ENCODE assay signal across 8 mouse cellular contexts in genomic region chr5:114773780-114774179, GRCm38 (mm10). TPM values are rescaled to one million over a fixed set of nuclear protein-coding genes. Genes with fewer than 3 reads are reported as not detected.
DNase-seq lines count a peak whose midpoint lies in the region; ATAC-seq and TF ChIP-seq lines count a peak whose summit lies in the region.

No protein-coding gene starts in this region.

- H3K36me3 ChIP-seq in embryonic facial prominence, embryonic 11.5 days (replicated peaks; ENCODE audit: control insufficient read depth, insufficient read depth, low read depth, low read length): no peaks in the 10 kb centered on the region
- no peaks in the 10 kb centered on the region for H3K36me3 ChIP-seq in hindbrain, embryonic 11.5 days (ENCODE audit: control insufficient read depth, insufficient read depth, low read length)
- H3K36me3 ChIP-seq in lung, postnatal 0 days (ENCODE audit: insufficient read depth, low read length): no peaks in the 10 kb centered on the region

- no peak for ATAC-seq in embryonic facial prominence, embryonic 11.5 days (replicated peaks; ENCODE audit: insufficient number of reproducible peaks, low FRiP score, low TSS enrichment, low read depth)
- no peak for ATAC-seq in hindbrain, embryonic 11.5 days (ENCODE audit: low FRiP score)
- ATAC-seq in lung, postnatal 0 days: no peak

- peak; percentile 53 for DNase-seq in lung, adult 2 months
- no peak for DNase-seq in lung, postnatal 14 days
- DNase-seq in embryonic facial prominence, embryonic 11.5 days (ENCODE audit: low spot score): peak; percentile 6
- DNase-seq in hindbrain, embryonic 11.5 days (ENCODE audit: low spot score): peak; percentile 49
- DNase-seq in lung, postnatal 0 days (ENCODE audit: low spot score): no peak
- peak; percentile 62 for DNase-seq in thymus, postnatal 0 days (ENCODE audit: low spot score)
- DNase-seq in gastrocnemius, adult 8-10 months (ENCODE audit: low spot score in 2 of 2): no peak
- no peak for DNase-seq in left cerebral cortex, postnatal 10 days (ENCODE audit: extremely low spot score in 1 of 2, low spot score in 2 of 2)

- no peak overlapping the region for H3K27ac ChIP-seq in embryonic facial prominence, embryonic 11.5 days (replicated peaks; ENCODE audit: low read depth, low read length)
- peak overlapping the region; percentile 92 for H3K27ac ChIP-seq in hindbrain, embryonic 11.5 days (ENCODE audit: low read depth, low read length)
- peak overlapping the region; percentile 95 for H3K27ac ChIP-seq in lung, postnatal 0 days (ENCODE audit: low read length)

- no peaks in the 10 kb centered on the region for H3K27me3 ChIP-seq in embryonic facial prominence, embryonic 11.5 days (ENCODE audit: control insufficient read depth, insufficient read depth, low read length)
- no peaks in the 10 kb centered on the region for H3K27me3 ChIP-seq in hindbrain, embryonic 11.5 days (ENCODE audit: control insufficient read depth, insufficient read depth, low read length)
- H3K27me3 ChIP-seq in lung, postnatal 0 days (replicated peaks; ENCODE audit: insufficient read depth, low read length): no peaks in the 10 kb centered on the region

- TF ChIP-seq CTCF in lung, adult 2 months (IDR thresholded peaks at IDR 0.05; ENCODE audit: insufficient read depth, low read length): no peak
- TF ChIP-seq CTCF in lung, postnatal 0 days (IDR thresholded peaks at IDR 0.05): no peak

- 1% methylated on average over 11 of the region's 11 CpGs for WGBS in lung, adult 2 months
- 2% methylated on average over 11 of the region's 11 CpGs for WGBS in embryonic facial prominence, embryonic 11.5 days
- 4% methylated on average over 11 of the region's 11 CpGs for WGBS in hindbrain, embryonic 11.5 days
- WGBS in lung, postnatal 0 days: under 1% methylated on average over 11 of the region's 11 CpGs

- H3K4me1 ChIP-seq in lung, adult 2 months (ENCODE audit: control insufficient read depth, insufficient read depth, low read length): peaks cover 20% of the 10 kb centered on the region
- no peaks in the 10 kb centered on the region for H3K4me1 ChIP-seq in embryonic facial prominence, embryonic 11.5 days (ENCODE audit: control insufficient read depth, insufficient read depth, low read length)
- peaks cover 5% of the 10 kb centered on the region; the same call in 1 of the 2 replicates for H3K4me1 ChIP-seq in hindbrain, embryonic 11.5 days (replicated peaks; ENCODE audit: control insufficient read depth, insufficient read depth, low read length)
- peaks cover 11% of the 10 kb centered on the region; the same call in 1 of the 2 replicates for H3K4me1 ChIP-seq in lung, postnatal 0 days (ENCODE audit: insufficient read depth, low read depth, low read length)

- peak overlapping the region; percentile 72 for H3K4me3 ChIP-seq in lung, adult 2 months (replicated peaks; ENCODE audit: extremely low read depth, low read depth, low read length)
- peak overlapping the region; percentile 90 for H3K4me3 ChIP-seq in embryonic facial prominence, embryonic 11.5 days (ENCODE audit: low read depth, low read length)
- peak overlapping the region; percentile 77 for H3K4me3 ChIP-seq in hindbrain, embryonic 11.5 days (ENCODE audit: low read depth, low read length)
- H3K4me3 ChIP-seq in lung, postnatal 0 days (ENCODE audit: low read depth, low read length): peak overlapping the region; percentile 100

- peak overlapping the region; percentile 92 for H3K9ac ChIP-seq in embryonic facial prominence, embryonic 11.5 days (replicated peaks; ENCODE audit: low read length)
- peak overlapping the region; percentile 92 for H3K9ac ChIP-seq in hindbrain, embryonic 11.5 days (ENCODE audit: low read depth, low read length)
- H3K9ac ChIP-seq in lung, postnatal 0 days (replicated peaks; ENCODE audit: low read depth): peak overlapping the region; percentile 93

- TF ChIP-seq POLR2A in lung, adult 2 months (IDR thresholded peaks at IDR 0.05; ENCODE audit: borderline replicate concordance, extremely low read depth, low read depth, low read length): no peak

- intact Hi-C loops in left cerebral cortex, postnatal 10 days (cut with DNase I): no loop called here

- no peaks in the 10 kb centered on the region for H3K9me3 ChIP-seq in embryonic facial prominence, embryonic 11.5 days (replicated peaks; ENCODE audit: control insufficient read depth, low read length)
- no peaks in the 10 kb centered on the region for H3K9me3 ChIP-seq in hindbrain, embryonic 11.5 days (ENCODE audit: control insufficient read depth, low read length)
- no peaks in the 10 kb centered on the region for H3K9me3 ChIP-seq in lung, postnatal 0 days (ENCODE audit: low read length)

- H3K4me2 ChIP-seq in embryonic facial prominence, embryonic 11.5 days (ENCODE audit: low read depth, low read length): peak overlapping the region; percentile 82
- H3K4me2 ChIP-seq in hindbrain, embryonic 11.5 days (replicated peaks; ENCODE audit: low read depth, low read length): peak overlapping the region; percentile 61
- H3K4me2 ChIP-seq in lung, postnatal 0 days (replicated peaks; ENCODE audit: low read depth, low read length): peak overlapping the region; percentile 83

- no peak for TF ChIP-seq EP300 in lung, postnatal 0 days (IDR thresholded peaks at IDR 0.05)

RNA-seq across cellular contexts. Expression of gene Ankrd13a, which starts 0.7 kb away (rescaled TPM):
- polyA plus RNA-seq in lung, adult 2 months (2012; rRNA removed): 92.1 and 104 TPM in 2 replicates
- 58.3 and 60.4 TPM in 2 replicates for polyA plus RNA-seq in embryonic facial prominence, embryonic 11.5 days (2014; fragmentation: Nextera tagmentation; extraction: Ambion mirVana)
- polyA plus RNA-seq in hindbrain, embryonic 11.5 days (2014; fragmentation: Nextera tagmentation; extraction: Ambion mirVana): 71.0 and 71.7 TPM in 2 replicates
- polyA plus RNA-seq in lung, postnatal 0 days (2015; fragmentation: Nextera tagmentation; extraction: Ambion mirVana): 110 and 115 TPM in 2 replicates
- polyA plus RNA-seq in thymus, postnatal 0 days (2015; fragmentation: Nextera tagmentation; extraction: Ambion mirVana): 80.3 and 86.3 TPM in 2 replicates
- total RNA-seq in gastrocnemius, adult 8-10 months (2022): 10 to 100 TPM; 12.8 to 15.7 (median 14.4) TPM
- total RNA-seq in left cerebral cortex, postnatal 10 days (2021): 10 to 100 TPM; 34.7 to 36.3 TPM

RNA-seq across cellular contexts. Expression of gene Git2, which starts 1.5 kb away (rescaled TPM):
- 97.6 and 105 TPM in 2 replicates for polyA plus RNA-seq in lung, adult 2 months (2012; rRNA removed)
- polyA plus RNA-seq in embryonic facial prominence, embryonic 11.5 days (2014; fragmentation: Nextera tagmentation; extraction: Ambion mirVana): 33.9 and 37.7 TPM in 2 replicates
- 36.3 and 42.2 TPM in 2 replicates for polyA plus RNA-seq in hindbrain, embryonic 11.5 days (2014; fragmentation: Nextera tagmentation; extraction: Ambion mirVana)
- polyA plus RNA-seq in lung, postnatal 0 days (2015; fragmentation: Nextera tagmentation; extraction: Ambion mirVana): 36.5 and 39.1 TPM in 2 replicates
- 72.3 and 75.1 TPM in 2 replicates for polyA plus RNA-seq in thymus, postnatal 0 days (2015; fragmentation: Nextera tagmentation; extraction: Ambion mirVana)
- 10 to 100 TPM; 12.7 to 19.4 (median 16.6) TPM for total RNA-seq in gastrocnemius, adult 8-10 months (2022)
- total RNA-seq in left cerebral cortex, postnatal 10 days (2021): 10 to 100 TPM; 46.8 to 47.2 TPM

RNA-seq across cellular contexts. Expression of gene 1500011B03Rik, which starts 49.5 kb away (rescaled TPM):
- 16.7 and 26.0 TPM in 2 replicates for polyA plus RNA-seq in lung, adult 2 months (2012; rRNA removed)
- 115 and 121 TPM in 2 replicates for polyA plus RNA-seq in embryonic facial prominence, embryonic 11.5 days (2014; fragmentation: Nextera tagmentation; extraction: Ambion mirVana)
- 163 and 167 TPM in 2 replicates for polyA plus RNA-seq in hindbrain, embryonic 11.5 days (2014; fragmentation: Nextera tagmentation; extraction: Ambion mirVana)
- polyA plus RNA-seq in lung, postnatal 0 days (2015; fragmentation: Nextera tagmentation; extraction: Ambion mirVana): 72.8 and 97.5 TPM in 2 replicates
- 119 and 139 TPM in 2 replicates for polyA plus RNA-seq in thymus, postnatal 0 days (2015; fragmentation: Nextera tagmentation; extraction: Ambion mirVana)
- total RNA-seq in gastrocnemius, adult 8-10 months (2022): 1 to 10 TPM; 2.1 to 6.2 (median 3.1) TPM
- total RNA-seq in left cerebral cortex, postnatal 10 days (2021): 100 to 1,000 TPM; 165 to 184 TPM

Comparison
In these comparisons a context has a peak if more than half of its experiments do, and no peak if none do; other contexts are left out.
1. DNase-seq: peak in lung, adult 2 months (single experiment), embryonic facial prominence, embryonic 11.5 days (single experiment), hindbrain, embryonic 11.5 days (single experiment) and thymus, postnatal 0 days (single experiment); none in lung, postnatal 14 days (single experiment), lung, postnatal 0 days (single experiment), gastrocnemius, adult 8-10 months (0 of 2) and left cerebral cortex, postnatal 10 days (0 of 2).
2. Peak in every context shown above with its lines, with median percentiles within 50 percentile points of each other: H3K4me3 ChIP-seq, H3K4me2 ChIP-seq and H3K9ac ChIP-seq.